Mouse (Mus musculus) 3T3-L1 (cell line): Measurements from ENCODE around the gene Hyal2.
"Not testable (repeated sequence)": the region's sequence is repeated elsewhere in the genome, so short reads cannot be mapped to it uniquely, and the experiment has no call there.

Source experiments
- DNase-seq: peaks from one replicate; pipeline ENCODE4 v3.0.0-alpha.2; 2015; ENCODE audit warnings: low read depth, low spot score

Gene Hyal2

DNA sequence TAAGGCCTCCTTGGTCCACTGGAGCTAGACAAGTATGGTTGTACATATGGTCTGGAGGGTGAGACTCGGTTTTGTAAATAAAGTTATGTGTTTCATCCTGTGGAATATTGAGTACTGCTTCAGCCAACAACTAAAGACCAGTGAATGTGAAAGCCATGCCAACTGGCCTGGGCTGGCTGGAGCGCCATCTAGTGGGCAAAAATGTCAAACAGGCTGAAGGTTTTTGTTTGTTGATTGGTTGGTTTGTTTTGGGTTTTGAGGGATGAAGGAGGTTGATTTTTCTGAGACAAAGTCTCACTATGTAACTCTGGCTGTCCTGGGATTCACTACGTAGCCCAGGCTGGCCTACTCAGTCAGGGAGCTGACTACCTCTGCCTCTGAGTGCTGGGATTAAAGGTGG lies 22.1 kb upstream of the Hyal2 start:
- DNase-seq: peak; percentile 86

DNA sequence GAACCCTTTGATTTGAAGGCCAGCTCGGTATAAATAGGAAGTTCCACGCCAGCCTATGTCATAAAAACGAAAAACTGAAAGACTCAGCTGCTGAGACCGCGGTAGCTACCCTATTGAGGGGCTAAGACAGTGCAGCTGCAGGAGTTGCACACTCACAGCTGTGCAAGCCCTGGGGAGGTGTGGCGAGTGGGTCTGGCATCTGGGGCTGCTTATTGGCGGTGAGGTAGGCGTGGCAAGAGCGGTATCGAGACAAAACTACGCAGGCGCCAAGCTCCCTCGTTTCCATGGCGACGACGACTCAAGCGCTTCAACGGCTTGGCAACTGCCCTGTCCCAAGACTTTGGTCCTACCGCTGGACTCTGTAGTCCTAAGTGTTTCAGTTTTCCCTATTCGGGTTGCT lies 20.7 kb upstream of the Hyal2 start, which contains the start of gene Zmynd10:
Gene Zmynd10, plus strand, starts transcription at position 273 of the 400 bp plus-strand sequence.
- DNase-seq: peak; percentile 93

DNA sequence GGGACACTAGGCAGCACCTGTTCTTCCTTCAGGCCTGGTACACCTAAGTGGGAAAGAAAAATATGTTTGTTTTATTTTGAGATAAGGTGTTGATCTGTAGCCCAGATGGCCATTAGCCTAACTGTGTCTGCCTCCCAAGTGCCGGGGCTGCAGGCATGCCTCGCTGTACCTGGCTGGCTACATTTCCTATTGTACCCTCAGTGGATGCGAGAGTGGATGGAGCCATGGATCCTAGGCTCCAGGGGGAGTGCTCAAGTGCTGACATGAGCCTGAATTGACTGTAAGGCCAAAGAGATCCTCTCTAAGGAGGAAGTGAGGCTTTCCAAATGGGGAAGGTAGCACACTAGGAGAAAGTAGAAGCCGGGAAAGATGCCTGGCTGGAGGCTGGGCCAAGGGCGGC lies 19.8 kb upstream of the Hyal2 start:
- no peak for DNase-seq

DNA sequence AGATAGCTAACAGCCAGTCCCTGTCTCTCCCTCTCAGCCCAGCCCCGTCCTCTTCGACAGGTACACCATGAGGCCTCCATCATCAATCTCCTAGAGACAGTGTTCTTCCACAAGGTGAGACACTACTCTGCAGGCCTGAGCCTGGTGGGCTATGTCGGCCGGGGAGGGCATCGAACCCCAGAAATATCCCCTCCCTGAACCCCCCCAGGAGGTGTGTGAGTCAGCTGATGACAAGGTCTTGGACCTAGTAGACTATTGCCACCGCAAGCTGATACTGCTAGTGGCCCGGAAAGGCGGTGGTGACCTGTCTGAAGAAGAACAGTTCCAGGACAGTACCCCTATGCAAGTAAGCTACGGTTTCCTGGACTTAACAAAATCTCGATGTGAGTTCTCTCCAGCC lies 18.9 kb upstream of the Hyal2 start:
- no peak for DNase-seq

DNA sequence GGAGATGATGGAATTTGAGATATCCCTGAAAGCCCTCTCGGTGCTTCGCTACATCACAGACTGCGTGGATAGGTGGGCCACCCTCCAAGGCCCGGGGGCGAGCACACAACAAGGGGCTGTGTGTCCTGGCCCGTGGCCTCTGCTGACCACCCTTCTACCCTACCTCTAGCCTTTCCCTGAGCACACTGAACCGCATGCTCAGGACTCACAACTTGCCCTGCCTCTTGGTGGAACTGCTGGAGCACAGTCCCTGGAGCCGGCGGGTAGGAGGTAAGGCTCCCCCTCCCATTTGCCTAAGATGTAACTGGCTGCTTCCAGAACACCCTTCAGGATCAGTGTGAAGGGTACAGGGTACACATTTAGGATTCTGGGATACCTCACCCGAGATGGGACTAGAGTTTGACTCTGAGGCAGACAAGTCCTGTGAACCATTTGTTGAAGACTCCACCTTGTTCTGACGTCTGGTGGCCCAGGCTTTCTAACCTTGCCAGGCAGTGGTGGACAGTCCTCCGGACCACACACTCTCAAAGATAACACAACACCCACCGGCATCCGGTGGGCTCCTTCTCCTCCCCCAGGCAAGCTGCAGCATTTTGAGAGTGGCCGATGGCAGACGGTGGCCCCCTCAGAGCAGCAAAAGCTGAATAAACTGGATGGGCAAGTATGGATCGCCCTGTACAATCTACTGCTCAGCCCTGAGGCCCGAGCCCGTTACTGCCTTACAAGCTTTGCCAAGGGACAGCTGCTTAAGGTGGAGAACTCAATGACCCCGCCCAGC lies 18.3 kb upstream of the Hyal2 start:
- no peak for DNase-seq

DNA sequence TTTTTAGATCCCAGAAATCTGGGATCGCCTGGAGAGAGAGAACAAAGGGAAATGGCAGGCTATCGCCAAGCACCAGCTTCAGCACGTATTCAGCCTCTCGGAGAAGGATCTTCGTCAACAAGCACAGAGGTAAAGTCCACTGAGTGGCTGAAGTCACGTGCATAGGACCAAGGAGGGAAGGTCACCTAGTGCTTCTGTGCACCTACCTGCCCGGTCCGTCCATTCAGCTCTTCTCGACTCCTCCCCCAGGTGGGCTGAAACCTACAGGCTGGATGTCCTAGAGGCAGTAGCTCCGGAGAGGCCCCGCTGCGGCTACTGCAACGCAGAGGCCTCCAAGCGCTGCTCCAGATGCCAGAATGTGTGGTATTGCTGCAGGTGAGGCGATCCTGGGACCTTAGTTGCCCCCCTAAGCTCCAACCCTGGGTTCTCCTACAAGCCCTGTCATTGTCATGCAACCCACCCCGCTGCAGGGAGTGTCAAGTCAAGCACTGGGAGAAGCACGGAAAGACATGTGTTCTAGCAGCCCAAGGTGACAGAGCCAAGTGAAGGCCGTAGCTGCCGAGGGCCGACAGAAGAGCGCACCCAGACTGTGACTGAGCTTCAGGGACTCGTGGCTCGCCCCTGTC lies 17.1 kb upstream of the Hyal2 start:
- DNase-seq: no peak

DNA sequence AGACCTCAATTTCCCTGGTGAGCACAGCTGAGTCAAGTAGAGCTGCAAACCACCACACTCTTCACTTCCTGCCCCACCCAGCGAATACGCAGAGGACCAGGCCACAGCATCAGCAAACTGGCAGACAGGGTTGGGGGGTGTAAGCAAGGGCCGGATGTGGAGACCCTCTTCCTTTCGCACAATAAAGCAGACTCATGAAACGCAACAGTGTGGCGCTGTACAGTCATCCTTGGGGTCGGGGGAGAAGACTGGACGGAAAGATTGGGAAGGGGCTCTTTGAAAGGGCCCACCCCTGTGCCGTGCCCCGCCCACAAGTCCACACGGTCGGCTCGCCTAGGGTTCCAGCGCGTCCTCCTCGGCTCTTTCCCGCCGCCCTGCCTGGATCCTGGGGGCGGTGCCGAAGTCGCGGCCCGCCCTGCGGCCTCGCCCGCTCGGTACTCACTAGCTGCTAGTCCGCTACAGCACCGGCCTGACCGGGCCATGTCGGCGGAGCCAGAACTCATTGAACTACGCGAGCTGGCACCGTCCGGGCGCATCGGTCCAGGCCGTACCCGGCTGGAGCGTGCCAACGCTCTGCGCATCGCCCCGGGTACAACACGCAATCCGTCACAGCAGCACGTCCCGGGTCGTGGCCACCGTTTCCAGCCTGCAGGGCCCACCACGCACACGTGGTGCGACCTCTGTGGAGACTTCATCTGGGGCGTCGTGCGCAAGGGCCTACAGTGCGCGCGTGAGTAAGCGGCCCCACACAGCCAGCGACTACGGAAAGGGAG lies 16.4 kb upstream of the Hyal2 start, which contains the start of gene Rassf1:
Gene Rassf1, plus strand, starts transcription at position 439 of the 773 bp plus-strand sequence.
- peak; percentile 73 for DNase-seq

DNA sequence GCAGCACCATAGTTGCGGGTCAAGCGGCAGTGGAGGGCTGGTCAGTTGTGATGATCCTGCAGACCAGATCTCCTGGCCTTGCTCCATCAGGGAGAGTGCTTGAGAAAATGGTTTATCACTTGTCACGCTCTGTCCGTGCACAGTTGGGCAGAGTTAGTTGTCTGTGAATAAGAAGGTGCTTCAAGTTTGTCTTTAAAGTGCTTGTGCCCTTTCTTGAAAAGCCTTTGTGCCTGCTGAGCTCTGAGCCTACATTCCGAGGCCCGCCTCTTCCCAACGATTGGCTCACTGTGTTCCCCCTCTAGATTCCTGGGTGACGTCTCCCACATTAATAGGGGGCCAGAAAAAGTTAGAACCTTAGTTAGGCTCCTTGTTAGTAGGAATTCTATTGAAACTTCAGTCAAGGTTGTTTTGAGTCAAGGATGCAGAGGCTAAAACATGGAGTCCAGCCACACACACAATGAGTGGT lies 15.8 kb upstream of the Hyal2 start:
- DNase-seq: peak; percentile 58

DNA sequence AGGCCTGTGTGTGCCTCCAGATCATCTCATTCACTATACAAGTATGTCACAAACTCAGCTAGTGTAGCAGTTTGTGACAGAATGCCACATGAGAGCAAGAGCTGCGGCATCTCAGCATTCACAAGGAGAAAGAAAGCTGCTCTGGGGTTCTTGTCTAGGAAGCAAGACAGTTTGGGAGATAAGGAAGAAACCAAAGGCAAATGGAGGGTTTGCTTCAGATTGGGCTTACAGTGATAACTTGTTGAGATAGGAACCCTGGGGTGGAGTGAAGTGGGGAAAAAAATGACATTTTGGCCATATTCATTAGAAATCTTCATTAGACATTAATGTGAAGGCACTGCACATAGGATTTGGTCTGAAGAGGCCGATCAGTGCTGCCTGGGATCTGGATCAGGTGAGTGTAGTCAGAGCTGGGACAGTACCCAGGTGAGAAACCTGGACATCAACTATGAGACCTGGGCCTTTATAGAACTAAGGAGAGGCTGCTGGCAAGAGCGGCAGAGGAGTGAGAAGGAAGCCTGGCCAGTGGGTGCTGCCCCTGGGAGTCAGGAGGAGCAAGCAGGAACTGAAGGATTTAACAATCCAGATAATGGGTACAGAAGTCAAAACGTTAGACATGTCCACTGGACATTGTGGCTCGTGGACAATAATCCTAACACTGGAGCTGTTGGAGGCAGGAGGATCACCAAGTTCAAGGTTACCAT lies 14.9 kb upstream of the Hyal2 start:
- no peak for DNase-seq

DNA sequence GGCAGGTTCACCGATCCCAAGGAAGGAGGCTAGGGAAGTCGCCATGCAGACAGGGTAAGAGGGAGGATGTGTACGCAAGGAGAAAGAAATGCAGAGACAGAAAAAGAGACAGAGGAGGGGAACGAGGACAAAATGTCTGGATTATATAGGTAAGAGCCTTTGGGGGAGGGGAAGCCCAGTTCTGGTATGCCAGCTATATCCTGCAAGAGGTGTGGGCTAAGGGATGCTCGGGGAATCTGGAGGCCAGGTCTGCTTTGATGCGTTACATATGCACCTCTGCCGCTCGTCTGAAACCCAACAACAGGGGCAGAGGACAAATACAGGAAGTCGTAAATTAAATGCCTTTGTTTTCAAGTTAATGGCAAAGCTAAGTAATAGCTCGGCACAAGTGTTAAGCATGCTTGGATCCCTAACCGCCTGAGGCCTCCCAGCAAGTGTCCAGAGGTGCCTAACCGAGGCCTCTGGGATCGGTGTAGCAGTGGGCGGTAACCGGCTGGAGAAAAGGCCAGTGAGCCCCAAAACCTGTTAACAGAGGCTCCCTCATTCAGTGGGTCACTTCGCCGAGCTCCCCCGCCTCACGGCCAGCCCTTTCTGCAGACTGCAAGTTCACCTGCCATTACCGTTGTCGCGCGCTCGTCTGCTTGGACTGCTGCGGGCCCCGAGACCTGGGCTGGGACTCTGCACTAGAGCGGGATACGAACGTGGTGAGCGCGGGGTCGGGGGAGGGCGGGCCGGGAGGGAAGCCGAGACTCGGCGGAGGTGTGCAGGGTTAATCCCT lies 14.0 kb upstream of the Hyal2 start:
- DNase-seq: no peak

DNA sequence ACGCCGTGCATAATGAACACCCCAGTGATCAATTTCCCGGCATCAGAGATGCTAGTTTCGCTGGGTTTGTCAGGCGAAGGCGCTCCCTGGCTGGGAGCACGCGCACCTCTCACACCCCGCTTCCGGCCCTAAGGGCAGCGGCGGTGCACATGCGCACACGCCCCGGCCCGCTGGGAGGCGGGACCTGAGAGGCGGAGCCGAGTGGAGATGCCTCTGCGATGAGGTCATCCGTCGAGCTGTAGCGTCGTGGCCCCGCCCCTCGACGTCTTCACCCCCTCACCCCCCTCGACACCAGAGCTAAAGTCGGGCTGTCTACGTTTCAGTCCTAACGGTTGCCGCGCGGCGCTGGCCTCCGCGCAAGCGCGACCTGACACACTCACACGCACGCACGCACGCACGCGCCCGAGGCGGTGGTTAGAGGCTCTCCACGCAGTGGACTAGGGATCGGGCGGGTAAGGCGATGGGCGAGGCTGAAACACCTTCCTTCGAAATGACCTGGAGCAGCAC lies 13.4 kb upstream of the Hyal2 start:
- peak; percentile 96 for DNase-seq

DNA sequence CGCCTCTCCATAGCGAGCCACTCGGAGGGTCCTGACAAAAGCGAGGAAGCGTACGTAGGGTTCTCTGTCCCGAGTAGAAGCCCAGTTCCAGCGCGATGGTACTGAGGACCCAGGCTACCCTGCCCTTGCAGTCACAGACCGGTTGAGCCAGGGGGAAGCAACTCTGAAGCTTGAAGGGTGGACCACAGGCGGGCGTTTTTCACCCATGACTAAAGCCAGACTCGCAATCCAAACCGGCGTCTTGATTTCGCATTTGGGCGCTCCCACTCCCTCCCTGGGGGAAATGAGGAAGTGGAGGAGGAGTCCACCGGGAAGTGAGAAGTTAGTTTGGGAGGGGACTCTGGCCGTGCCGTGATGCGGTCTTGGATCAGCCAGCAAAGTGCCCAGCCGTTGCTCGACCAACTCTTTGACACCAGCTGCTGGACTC lies 12.7 kb upstream of the Hyal2 start:
- peak; percentile 79 for DNase-seq

DNA sequence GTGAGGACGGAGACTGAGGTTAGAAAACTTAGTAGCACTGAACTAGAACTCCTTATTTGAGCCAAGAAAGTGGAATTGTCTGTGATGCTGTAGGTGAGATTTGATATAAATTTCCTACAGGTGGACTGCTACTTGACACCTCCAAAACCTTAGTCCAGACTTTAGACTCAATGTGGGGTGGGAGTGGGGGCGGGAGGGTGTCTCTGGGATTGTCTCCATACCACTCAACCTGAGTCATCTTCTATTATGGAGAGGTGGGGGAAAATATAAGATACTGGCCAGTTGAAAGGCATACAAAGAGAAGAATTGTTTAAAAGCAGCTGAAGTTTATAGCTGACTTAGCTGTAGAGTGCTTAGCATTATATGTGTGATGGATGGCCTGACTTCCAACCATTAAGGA lies 12.0 kb upstream of the Hyal2 start:
- DNase-seq: peak; percentile 64

DNA sequence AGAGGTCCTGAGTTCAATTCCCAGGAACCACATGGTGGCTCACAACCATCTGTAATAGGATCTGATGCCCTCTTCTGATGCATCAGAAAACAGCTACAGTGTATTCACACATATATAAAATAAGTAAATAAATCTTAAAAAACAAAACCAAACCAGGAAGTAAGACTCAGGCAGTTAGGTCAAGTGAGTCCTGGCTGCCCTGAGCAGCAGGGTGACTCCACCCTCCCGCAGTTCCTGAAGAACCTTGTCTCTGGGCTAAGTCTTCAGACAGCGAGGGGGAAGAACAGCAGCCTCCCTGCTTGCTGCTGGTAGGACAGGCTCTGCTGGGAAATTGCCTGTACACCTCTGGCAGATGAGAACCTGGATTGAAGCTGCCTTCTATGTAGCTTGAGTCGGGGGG lies 11.4 kb upstream of the Hyal2 start:
- no peak for DNase-seq

DNA sequence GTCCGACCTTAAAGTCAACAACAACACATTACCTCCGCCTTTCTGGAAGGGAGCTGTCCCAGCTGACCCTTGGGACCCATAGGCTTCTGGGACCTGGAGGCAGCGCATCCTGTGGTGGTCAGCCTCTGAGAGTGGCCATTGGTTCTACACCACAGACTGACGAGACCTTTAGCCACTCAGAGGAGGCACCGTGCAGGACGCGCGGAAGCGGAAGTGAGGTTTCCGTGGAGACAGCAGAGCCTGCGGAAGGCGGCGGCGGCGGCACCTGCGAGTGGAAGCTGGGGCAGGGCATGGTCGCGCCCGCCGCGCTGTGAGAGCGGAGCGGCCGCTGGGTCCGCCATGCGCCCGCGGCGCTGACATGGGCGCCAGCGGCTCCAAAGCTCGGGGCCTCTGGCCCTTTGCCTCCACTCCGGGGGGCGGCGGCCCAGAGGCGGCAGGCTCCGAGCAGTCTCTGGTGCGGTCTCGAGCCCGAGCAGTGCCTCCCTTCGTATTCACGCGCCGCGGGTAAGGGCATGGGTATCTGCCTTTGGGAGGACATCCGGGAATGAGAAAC lies 4.6 kb upstream of the Hyal2 start, which contains the start of gene Tusc2:
Gene Tusc2, plus strand, starts transcription at position 227 of the 553 bp plus-strand sequence.
- peak; percentile 96 for DNase-seq

DNA sequence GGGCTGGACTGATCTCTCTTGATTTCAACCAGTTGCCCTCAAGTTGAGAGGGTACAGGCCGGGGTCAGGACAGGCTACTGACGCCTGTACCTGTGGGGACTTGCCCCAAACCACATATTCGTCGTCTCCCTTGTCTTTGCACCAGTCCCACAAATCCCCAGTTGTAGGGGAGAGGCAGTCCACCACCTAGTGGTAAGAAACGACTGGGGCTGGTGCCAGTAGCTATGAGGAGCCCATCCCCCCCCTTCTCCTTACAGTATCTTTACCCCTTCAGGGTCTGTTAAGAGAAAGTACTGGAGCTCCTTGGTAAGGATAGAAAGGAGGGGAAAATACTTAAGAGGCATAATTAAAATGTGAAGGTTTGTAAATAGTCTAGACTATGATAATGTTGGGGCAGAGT lies 2.2 kb upstream of the Hyal2 start:
- DNase-seq: not testable (repeated sequence)

DNA sequence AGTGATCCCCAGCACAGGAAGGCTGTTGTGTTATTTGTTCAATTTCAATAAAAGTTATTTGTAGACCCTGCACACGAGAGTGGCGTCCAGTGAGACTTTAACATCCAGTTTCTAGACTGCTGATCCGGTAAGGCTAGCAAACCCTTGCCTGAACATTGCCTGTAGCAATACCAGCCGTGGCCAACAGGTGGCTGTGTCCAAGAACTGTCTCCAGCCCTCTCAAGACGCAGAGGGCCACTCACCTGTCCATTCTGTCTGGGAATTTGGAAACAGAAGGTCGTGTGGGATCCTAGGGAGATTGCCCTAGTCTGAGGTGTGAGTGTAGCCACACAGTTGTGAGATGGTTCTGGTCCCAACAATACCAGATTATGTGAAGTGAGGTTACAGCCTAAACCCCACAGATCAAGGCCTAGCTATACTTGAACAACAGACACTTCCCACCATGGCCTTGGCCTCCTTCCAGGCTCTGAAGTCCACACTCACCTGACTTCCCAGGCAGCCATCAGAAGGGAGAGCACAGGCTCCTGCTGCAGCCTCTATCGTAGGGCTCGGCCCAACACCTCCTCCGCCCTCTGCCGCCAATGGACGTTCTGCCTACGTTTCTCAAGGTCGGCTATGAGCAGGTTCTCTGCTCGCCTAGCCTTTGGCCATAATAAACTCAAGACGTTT lies 1.6 kb upstream of the Hyal2 start:
- peak; percentile 83 for DNase-seq

DNA sequence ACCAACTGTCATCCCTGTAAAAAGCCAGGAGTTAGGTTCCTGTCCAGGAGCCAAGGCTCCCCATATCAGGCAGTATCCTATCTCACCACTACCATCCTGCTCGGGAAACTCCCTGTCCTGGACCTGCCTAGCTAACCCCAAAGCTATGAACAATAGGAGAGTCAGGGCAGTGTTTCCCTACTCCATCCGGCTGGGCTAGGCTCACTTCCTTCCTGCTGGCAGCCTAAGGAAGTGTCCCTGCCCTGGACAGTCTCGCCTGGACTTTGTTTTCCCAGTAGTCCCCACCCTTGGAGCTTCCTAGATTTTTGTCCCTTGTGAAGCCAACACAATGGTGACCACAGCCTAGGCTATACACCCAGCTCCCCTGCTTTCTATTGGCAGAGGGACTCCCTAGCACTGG lies 890 bp upstream of the Hyal2 start:
- DNase-seq: no peak
